Mouse (Mus musculus) cerebellum, postnatal 10 days (tissue): ENCODE measurements around the gene Alk.

Experiments used
- DNase-seq, 2 experiments: peaks; one replicate each; pipeline ENCODE4 v3.0.0; 2021; ENCODE audit warnings: mixed read lengths in 2 of 2

Alk gene

DNA sequence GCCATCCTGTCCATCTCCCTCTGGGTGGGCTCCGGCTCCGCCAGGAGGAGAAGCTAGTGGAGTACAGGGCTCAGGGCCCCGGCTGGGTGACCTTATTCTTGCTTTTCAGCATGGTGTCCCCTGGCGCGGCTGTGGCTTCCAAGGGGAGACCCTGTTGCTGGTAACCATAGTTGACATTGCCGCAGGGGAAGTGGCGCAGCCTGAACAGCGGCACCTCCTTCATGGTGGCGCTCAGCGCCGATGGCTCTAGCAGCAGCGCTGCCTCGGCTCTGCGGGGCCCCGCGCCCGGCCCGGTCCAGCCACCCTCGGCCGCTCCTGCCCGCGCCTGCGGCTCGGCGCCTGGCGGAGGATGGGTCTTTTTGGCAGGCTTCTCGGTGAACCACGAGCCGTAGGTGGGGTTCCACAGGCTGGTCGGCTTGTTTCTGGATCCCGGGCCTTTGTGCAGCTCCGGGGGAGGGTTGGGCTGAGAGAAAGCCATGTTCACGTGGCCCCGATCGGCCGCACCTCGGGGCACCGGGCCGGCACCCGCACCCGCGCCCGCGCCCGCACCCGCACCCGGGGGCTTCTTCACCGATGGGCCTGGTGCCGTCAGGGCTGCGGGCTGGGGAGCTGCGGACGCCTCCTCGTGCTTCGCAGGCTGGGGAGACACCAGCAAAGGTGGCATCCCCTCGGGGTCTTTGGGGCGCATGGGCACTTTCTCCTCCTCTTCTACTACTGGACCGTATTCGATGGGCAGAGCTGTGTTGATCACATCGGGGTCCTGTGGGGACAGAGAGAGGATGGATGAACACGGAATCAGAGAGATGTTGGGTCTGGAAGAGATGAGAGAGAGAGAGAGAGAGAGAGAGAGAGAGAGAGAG is 734.8 kb downstream of the Alk start:
- peak; percentile 52 to 59 for DNase-seq

GRCm38 (mm10) chr17:71868828-71869227 is 735.6 kb downstream of the Alk start:
- DNase-seq: no peak

GRCm38 (mm10) chr17:71867892-71868291 is 736.5 kb downstream of the Alk start:
- no peak for DNase-seq

DNA sequence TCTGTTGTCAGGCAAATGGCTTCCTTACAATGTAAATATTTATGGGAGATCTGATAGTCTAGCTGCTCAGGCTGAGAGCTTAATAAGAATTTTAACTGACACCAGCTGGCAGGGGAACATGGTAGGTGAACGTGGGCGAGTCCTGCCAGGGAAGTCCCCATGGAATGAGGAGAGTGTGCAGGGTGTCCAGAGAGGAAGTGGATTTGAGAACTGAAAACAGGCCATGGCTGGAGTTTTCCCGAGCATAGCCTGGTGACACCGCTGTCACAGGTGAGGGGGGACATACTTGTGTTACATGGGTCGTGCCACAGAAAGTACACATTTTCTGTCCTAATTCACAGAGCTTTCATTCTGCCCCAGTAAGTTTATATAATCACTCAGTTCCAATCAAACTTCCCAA is 739.0 kb downstream of the Alk start:
- DNase-seq: no peak

DNA sequence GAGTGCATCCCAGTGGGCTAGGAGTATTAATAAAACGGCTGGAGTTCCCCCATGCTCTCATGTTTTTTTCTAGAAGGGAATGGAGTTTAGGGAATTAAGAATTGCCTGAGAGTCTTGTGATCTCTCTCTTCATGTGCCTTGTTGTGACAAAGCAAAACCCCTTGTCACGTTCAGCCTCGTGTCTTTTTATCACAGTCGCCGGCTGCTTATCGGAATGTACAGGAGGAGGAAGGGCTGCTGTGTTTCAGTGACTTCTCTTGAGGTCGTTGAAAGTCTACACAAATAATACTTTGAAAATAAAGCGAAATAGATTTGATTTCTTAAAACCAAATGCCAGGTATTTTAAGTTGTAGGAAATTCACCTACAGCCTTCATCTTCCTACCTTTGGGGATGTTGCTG is 740.4 kb downstream of the Alk start:
- no peak for DNase-seq

DNA sequence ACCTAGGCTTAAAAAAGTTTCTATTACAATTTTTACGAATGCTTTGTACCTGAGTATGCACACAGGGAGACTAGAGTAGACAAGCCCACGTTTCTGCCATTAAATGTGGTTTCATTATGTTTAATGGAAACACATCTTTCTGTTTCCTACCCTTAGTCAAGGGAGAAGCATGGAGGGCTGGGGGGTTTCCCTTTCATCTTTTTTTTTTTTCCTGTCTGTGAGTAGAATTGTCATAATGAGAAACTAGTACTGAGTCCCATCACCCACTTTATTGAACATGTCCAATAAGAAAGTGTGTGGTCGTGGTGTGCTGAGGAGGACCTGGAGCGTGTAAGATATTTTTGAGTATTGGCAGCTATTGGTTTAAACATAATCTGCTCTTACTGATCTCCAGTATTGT is 741.5 kb downstream of the Alk start:
- no peak for DNase-seq

- DNase-seq: peak in 1 of 2 experiments; percentile 24
These were observed 742.2 kb downstream of the Alk start for GRCm38 (mm10) chr17:71862184-71862583.

DNA sequence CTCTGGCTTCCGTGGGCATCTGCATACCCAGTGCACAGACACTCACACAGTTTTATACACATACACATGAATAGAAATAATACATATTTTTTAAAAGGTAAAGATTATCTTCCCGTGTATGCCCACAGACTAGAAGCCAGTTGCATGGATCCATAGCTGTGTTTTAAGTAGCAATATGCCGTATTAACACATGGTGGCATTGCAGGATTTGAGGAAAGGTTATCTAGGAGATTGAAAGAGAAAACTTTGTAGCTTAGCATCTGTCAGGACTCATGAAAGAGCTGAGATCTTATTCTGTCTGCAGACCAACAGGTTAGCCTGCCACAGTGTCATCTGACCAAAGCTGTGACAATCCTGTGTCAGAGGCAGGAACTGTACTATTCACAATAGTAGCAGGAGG is 772.5 kb downstream of the Alk start:
- DNase-seq: peak in 1 of 2 experiments; percentile 22

DNA sequence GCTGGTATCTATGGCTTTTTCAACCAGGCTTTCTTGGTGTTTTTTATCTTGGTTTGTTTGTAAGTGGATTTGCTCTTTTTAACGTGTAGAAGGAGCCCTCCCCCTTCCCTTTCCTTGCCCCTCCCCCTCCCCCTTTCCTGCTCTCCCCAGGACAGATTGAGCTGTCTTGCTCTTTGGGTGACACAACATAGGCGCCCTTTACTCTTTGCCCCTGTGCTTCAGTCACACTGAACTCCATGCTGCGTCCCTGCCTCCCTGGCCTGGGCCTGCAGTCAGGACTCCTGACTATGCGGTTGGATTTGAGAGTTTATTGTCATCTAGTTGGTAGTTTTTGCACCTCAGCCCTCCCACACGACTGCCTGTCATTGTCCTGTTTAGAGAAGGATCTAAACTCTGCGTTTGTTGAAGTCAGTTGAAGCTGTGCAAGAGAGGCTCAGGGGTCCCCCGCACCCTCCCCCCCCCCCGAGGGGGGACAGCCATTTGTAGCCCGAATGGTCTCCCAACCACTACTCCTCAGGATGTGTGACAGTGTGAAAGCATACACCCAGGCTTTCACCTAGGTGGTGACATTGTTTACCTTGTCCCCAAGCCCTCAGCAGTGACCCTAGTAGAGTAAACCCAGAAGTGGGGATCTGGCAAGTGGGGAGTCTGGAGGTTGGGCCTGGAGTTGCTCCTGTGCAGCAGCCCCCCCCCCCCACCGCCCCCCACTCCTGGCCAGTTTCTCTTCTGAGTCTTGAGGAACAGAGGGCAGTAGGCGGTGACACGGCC is 775.6 kb downstream of the Alk start:
- no peak for DNase-seq

GRCm38 (mm10) chr17:71827627-71828026 is 776.8 kb downstream of the Alk start:
- peak; percentile 33 to 35 for DNase-seq

DNA sequence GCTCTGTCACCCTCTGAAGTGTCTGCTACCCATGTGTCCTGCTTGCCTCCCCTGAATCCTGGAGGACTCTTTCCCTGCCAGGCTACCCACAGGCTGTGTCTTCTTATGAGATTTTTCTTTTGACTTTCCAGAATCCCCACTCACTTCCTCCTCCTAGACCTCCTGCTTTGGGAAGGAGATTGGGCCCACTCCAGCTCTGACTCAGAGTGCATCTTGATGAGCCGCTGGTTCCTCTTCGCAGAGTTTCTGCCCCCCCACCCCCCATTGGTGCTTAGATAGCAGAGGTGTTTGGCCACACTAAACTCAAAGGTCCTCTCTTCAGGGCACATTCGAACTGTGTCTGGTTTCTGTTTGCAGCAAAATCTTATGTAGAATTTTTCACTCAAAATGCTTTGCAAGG is 777.8 kb downstream of the Alk start:
- DNase-seq: no peak

DNA sequence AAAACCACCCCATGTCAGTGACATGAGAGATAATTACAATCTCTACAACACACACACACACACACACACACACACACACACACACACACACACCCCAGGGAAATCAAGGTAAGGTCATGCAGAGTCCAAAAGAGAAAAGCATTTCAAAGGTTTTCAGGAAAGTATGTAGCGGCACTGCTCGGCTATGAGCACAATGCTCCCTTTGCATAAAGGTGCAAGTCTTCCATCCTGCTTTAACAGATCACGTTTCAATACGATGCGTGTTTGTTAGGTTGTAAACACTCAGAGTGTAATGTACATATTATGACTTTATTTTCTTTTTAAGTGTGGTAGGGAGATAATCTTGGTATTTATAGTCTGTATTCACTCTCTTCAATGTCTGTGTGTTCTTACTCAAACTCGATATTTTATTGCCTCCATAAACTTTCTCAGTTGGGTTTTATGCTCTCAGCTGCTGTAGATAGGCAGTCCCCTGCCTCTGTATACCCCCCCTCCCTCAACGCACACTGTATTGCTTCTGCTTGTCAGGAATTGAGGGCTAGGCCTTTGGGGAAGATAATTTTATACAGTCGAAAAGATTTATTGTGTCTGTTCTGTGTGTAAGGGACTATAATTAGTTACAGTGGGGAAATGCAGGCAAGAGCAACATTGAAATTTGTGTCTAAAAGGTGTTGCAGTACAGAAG is 780.7 kb downstream of the Alk start:
- DNase-seq: no peak
